Mouse (Mus musculus) stomach, embryonic 16.5 days (tissue): ENCODE data around the gene Ap2m1. TPM values are rescaled to one million over a fixed set of nuclear protein-coding genes. Genes with fewer than 3 reads are reported as not detected.

Experiments
- ATAC-seq: fragments of 200-750 bp; cut with Nextera tagmentation; 2 replicates; pipeline ENCODE4 v1.8.0; 2017; ENCODE audit warnings: moderate number of reproducible peaks, moderate TSS enrichment; ENCODE audit not compliant: insufficient read depth, low FRiP score
- H3K27ac ChIP-seq: fragments of 300-500 bp; sonication (generic); 2 replicates; pipeline ENCODE4 v1.5.1; 2014; ENCODE audit warnings: low read length
- H3K27me3 ChIP-seq: fragments of 300-500 bp; sonication (generic); 2 replicates; pipeline ENCODE4 v1.6.1; 2014; ENCODE audit warnings: low read length, control low read depth, mixed read lengths; ENCODE audit not compliant: control insufficient read depth, insufficient read depth
- H3K36me3 ChIP-seq: fragments of 300-500 bp; sonication (generic); 2 replicates; pipeline ENCODE4 v1.6.1; 2014; ENCODE audit warnings: low read length; ENCODE audit not compliant: control insufficient read depth, insufficient read depth
- H3K4me1 ChIP-seq: fragments of 300-500 bp; sonication (generic); 2 replicates; pipeline ENCODE4 v1.6.1; 2014; ENCODE audit warnings: low read length, control low read depth, mixed read lengths; ENCODE audit not compliant: control insufficient read depth, insufficient read depth
- H3K4me2 ChIP-seq: fragments of 300-500 bp; sonication (generic); 2 replicates; pipeline ENCODE4 v1.6.1; 2014; ENCODE audit warnings: low read depth, low read length, mixed read lengths
- H3K4me3 ChIP-seq: fragments of 300-500 bp; sonication (generic); replicated peaks from 2 replicates; pipeline ENCODE4 v1.5.1; 2014; ENCODE audit warnings: mild to moderate bottlenecking, low read length
- H3K9ac ChIP-seq: fragments of 300-500 bp; sonication (generic); 2 replicates; pipeline ENCODE4 v1.6.1; 2014; ENCODE audit warnings: low read length
- H3K9me3 ChIP-seq: fragments of 300-500 bp; sonication (generic); replicated peaks from 2 replicates; pipeline ENCODE4 v1.6.1; 2016; ENCODE audit warnings: low read length, control low read depth; ENCODE audit not compliant: control insufficient read depth
- WGBS: fragments of 180-500 bp; shearing (Covaris S2); extraction: QIAGEN DNeasy Blood & Tissue Kit; methylation state at CpG from one replicate; pipeline ENCODE4 v1.1.7; 2014; 5-methylcytosine and 5-hydroxymethylcytosine counted together
- polyA plus RNA-seq: library from polyadenylated mRNA; unstranded; fragments of >200 nt; fragmentation: Nextera tagmentation; extraction: Ambion mirVana; gene quantifications from 2 replicates; pipeline ENCODE4 v1.2.1, GENCODE M21; 2015

Ap2m1 gene
- polyA plus RNA-seq, 1 experiment from 2014 or later: 588 TPM

DNA sequence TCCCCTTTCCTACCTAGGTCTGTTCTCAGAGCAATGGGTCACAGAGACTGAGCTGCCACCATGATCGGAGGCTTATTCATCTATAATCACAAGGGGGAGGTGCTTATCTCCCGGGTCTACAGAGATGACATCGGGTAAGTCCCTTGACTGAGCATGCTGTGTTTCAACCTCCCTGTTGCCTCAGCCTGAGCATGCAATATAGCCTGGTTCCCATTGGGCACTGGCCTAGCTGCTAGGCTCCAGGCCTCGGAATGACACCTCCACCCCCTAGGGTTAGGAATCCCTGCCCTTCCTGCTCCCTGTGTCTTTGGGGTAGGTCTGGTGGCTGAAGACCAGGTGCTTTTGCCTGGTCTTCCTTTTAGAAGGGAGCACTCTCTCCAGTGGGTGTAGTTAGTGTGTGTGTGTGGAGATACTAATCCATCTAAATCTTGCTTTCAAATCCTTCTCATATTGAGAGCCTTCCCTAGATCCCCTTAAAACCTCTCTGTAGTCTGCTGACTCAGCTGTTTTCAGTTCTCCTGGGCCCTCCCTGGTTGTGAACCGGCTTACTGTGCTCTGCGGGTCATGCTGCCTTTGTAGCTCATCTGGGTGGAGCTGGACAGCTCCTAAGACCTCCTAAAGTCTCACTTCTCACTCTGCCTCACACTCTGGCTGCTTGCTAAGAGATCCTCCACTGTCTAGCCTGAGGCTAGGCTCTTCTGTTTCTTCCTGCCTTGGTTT is 2.5 kb downstream of the Ap2m1 start:
- no peak overlapping the region; the same call in 1 of the 2 replicates for H3K27ac ChIP-seq
- H3K9ac ChIP-seq: peak overlapping the region; percentile 41
- H3K4me3 ChIP-seq: peak overlapping the region; percentile 74
- ATAC-seq: no peak
- peak overlapping the region; percentile 93 for H3K4me2 ChIP-seq
- no peaks in the 10 kb centered on the region for H3K9me3 ChIP-seq
- 34% methylated on average over 6 of the region's 6 CpGs for WGBS
- peaks cover 17% of the 10 kb centered on the region for H3K36me3 ChIP-seq
- peaks cover 23% of the 10 kb centered on the region for H3K4me1 ChIP-seq
- no peaks in the 10 kb centered on the region for H3K27me3 ChIP-seq

DNA sequence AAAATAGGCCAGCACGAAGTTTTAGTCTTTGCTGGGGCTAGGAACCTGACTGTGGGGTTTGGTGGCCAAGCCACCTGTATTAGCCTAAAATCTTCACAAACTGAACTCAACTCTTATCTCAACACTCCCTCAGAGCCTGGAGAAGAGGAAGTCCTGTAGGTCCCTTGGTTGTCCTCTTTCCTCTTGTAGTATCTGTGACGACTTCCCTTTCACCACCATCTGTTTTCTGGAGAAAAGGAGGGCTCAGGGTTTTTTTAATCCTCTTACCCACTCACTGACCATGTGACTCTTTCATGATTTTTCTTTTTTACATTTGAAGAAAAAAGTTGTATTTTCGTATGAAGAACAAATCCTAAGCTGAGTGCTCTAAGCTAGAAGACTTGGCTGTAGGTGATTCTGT is 4.4 kb downstream of the Ap2m1 start:
- peaks cover 23% of the 10 kb centered on the region for H3K4me1 ChIP-seq
- no peaks in the 10 kb centered on the region for H3K9me3 ChIP-seq
- H3K9ac ChIP-seq: no peak overlapping the region
- H3K4me3 ChIP-seq: no peak overlapping the region
- H3K4me2 ChIP-seq: no peak overlapping the region
- 67% methylated on average over 3 of the region's 3 CpGs for WGBS
- no peaks in the 10 kb centered on the region for H3K27me3 ChIP-seq
- no peak for ATAC-seq
- H3K36me3 ChIP-seq: peaks cover 28% of the 10 kb centered on the region
- H3K27ac ChIP-seq: no peak overlapping the region

DNA sequence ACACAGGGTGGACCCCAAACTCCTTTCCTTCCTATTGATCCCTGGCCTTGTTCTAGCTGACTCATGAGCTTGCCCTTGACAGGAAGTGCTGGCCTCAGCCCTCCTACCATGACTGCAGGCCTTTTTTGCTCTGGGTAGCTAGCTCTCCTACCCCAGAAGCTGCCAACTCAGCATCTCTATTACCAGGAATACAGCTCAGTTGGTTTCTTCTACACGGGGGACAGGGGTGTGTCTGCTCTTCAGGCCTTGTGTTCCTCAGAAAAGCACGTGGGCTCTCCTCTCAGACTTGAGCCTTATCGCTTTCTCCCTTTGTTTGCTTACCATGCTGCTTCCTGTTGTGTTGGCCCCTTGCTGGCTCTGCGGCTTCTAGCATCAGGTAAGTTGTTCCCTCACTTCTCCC is 5.2 kb downstream of the Ap2m1 start:
- 69% methylated on average over 4 of the region's 4 CpGs for WGBS
- peaks cover 23% of the 10 kb centered on the region for H3K4me1 ChIP-seq
- peak; percentile 29; the same call in 1 of the 2 replicates for ATAC-seq
- H3K9ac ChIP-seq: no peak overlapping the region
- H3K9me3 ChIP-seq: no peaks in the 10 kb centered on the region
- no peak overlapping the region for H3K27ac ChIP-seq
- H3K36me3 ChIP-seq: peaks cover 28% of the 10 kb centered on the region
- no peaks in the 10 kb centered on the region for H3K27me3 ChIP-seq
- H3K4me2 ChIP-seq: no peak overlapping the region
- H3K4me3 ChIP-seq: no peak overlapping the region

DNA sequence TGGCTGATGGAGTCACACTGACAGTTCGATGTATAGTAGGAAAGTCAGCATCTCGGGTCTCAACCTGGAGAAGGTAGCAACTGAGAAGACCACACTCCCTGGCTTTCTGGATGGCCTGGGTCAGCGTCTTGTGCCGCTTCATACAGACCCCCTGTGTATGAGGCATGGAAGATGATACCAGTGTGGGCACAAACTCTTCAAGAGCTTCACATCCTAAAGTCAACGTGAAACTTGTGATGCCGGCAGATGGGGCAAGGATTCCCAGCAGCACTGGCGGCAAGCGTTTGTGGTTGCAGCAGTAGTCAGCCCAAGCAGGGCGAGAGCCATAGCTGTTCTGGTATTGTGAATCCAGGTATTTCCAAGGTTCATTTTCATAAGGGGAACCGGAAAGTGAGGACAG is 10.4 kb downstream of the Ap2m1 start:
- 89% methylated on average over 10 of the region's 10 CpGs for WGBS
- H3K4me2 ChIP-seq: no peak overlapping the region
- H3K4me3 ChIP-seq: no peak overlapping the region
- peaks cover 14% of the 10 kb centered on the region for H3K4me1 ChIP-seq
- no peak overlapping the region for H3K27ac ChIP-seq
- H3K9me3 ChIP-seq: no peaks in the 10 kb centered on the region
- ATAC-seq: no peak
- peaks cover 15% of the 10 kb centered on the region for H3K36me3 ChIP-seq
- no peaks in the 10 kb centered on the region for H3K27me3 ChIP-seq
- no peak overlapping the region for H3K9ac ChIP-seq

DNA sequence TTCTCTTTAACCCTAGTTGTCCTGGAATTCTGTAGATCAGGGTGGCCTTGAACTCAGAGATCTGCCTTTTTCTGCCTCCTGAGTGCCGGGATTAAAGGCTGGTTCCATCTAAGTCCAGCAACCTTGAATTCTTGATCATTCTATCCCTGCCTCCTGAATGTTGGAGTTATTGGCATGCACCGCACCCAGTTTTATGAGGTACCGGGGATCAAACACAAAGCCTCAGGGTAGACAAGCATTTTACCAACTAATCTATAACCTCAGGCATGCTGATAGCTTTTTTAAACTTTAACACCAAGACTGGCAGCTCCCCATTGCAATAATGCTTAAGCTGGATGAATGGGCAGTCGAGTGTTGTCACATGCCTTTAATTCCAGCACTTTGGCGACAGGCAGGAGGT is 12.1 kb downstream of the Ap2m1 start:
- ATAC-seq: no peak
- H3K4me3 ChIP-seq: peak overlapping the region; percentile 89
- peaks cover 14% of the 10 kb centered on the region for H3K4me1 ChIP-seq
- H3K27me3 ChIP-seq: no peaks in the 10 kb centered on the region
- H3K9me3 ChIP-seq: no peaks in the 10 kb centered on the region
- H3K4me2 ChIP-seq: peak overlapping the region; percentile 76
- peak overlapping the region; percentile 82 for H3K9ac ChIP-seq
- 44% methylated on average over 5 of the region's 5 CpGs for WGBS
- H3K27ac ChIP-seq: peak overlapping the region; percentile 85
- peaks cover 26% of the 10 kb centered on the region for H3K36me3 ChIP-seq

DNA sequence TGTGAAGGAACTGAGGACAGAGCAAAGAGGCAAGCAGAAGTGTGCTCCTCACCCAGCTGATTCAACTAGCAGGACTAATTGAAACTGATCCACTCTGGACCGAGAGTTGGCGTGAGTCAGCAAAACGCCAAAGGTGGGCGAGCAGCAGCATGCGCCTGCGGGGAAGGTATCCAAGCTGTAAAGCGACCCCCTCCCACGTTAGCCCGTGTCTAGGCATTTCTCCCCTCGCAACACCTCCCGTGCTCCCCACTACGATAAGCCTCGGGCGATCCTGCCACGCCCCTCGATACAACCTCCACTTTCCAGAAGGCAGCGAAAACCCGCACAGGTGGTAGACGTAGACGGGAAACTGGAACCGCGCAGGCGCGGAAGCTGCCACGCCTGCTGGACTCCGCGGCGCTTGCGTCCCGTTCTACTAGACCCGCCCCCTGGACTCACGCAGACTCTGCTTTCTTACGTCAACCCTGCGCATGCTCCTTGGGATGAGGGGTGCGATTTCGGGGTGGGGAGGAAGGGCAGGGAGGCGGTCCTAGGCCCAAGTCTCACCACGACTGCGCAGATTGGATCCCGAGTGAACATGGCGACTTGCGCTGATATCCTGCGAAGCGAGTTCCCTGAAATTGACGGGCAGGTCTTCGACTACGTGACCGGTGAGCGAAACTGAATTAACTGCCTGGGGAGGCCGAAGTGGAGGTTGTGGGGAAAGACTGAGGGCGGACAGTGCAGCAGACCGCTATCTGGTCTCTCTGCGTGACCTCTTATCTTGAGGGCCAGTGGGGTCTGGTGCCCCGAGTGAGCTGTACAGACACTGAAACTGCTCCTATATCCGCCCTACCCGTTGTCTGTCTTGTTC is 13.0 kb downstream of the Ap2m1 start, which contains the start of gene Abcf3:
Gene Abcf3 (plus strand): TSS at position 482 of the 853 bp plus-strand sequence.
- Histone ChIP-seq H3K9me3 (no peaks in the 10 kb centered on the region), H3K4me1 (peaks cover 14% of the 10 kb centered on the region), H3K9ac (peak within 1 kb of the TSS; percentile 86), H3K4me2 (peak within 1 kb of the TSS; percentile 79), H3K4me3 (peak within 1 kb of the TSS; percentile 89), H3K27me3 (no peaks in the 10 kb centered on the region), H3K36me3 (peaks cover 19% of the 10 kb centered on the region), H3K27ac (peak within 1 kb of the TSS; percentile 85)
- ATAC-seq: peak; percentile 99
- WGBS: under 1% methylated on average over 56 of the region's 56 CpGs

DNA sequence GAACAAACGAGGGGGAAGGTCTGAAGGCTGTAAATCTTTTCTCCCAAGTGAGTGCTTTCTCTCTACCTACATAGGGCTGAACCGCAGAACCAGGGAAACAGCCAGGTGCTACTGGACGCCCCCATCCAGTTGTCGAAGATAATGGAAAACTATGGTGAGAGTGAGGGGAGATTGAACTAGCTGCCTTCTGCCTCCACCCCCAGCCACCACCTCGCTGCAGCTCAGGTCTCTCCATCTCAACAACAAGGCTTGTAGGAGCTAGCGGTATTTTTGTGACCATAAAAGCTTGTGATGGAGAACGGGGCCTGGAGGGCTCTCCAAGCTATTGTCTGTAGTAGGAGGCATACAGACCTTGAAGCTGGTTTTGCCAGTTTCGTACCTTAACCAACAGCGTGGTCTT is 13.9 kb downstream of the Ap2m1 start:
- H3K4me3 ChIP-seq: peak overlapping the region; percentile 89
- H3K36me3 ChIP-seq: peaks cover 14% of the 10 kb centered on the region
- H3K4me1 ChIP-seq: peaks cover 14% of the 10 kb centered on the region
- no peak overlapping the region; the same call in 1 of the 2 replicates for H3K27ac ChIP-seq
- no peaks in the 10 kb centered on the region for H3K27me3 ChIP-seq
- no peak for ATAC-seq
- H3K4me2 ChIP-seq: peak overlapping the region; percentile 79
- H3K9ac ChIP-seq: peak overlapping the region; percentile 86
- no peaks in the 10 kb centered on the region for H3K9me3 ChIP-seq
- 43% methylated on average over 9 of the region's 9 CpGs for WGBS

DNA sequence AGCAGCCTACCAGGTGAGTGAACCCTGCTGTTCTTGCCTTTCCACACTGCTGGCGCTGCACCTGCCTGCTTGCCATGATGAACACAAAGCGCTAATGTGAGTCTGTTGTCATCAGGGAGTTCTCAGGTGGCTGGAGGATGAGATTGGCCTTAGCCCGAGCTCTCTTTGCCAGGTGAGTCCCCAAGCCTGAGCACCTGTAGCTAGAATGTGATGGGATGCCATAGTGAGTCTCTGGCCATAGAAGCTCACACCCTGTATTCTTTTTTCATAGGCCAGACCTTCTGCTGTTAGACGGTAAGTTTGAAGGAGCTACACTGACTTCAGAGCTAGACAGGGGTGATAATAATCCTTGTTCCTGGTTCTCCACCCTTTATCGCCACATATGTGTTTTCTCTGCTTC is 16.4 kb downstream of the Ap2m1 start:
- no peak overlapping the region for H3K4me2 ChIP-seq
- no peaks in the 10 kb centered on the region for H3K9me3 ChIP-seq
- H3K36me3 ChIP-seq: peaks cover 12% of the 10 kb centered on the region
- peaks cover 14% of the 10 kb centered on the region for H3K4me1 ChIP-seq
- no peaks in the 10 kb centered on the region for H3K27me3 ChIP-seq
- 93% methylated on average over 5 of the region's 5 CpGs for WGBS
- H3K27ac ChIP-seq: no peak overlapping the region
- no peak overlapping the region for H3K9ac ChIP-seq
- H3K4me3 ChIP-seq: no peak overlapping the region
- ATAC-seq: no peak

DNA sequence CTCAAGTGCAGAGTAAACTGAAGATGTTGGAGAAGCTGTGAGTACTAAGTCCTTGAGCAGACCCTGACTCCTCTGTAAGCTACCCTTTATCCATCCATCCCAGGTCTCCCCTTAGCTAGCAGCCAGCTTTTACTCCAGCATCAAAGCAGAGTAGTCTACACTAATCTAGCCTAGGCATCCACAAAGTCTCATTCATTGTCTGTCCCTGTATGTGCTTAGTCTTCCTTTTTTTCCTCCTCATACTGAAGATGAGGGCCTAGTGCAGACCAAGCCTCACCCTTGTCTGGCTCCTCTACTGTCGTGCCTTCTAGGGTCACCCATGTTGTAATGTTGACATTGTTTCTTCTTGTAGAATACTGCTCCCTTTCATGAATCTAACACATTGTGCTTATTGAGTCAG is 17.3 kb downstream of the Ap2m1 start:
- 82% methylated on average over 1 of the region's 1 CpGs for WGBS
- Histone ChIP-seq H3K27me3 (no peaks in the 10 kb centered on the region), H3K27ac (no peak overlapping the region), H3K9ac (no peak overlapping the region), H3K4me1 (peaks cover 11% of the 10 kb centered on the region), H3K36me3 (peaks cover 14% of the 10 kb centered on the region), H3K4me2 (no peak overlapping the region), H3K4me3 (no peak overlapping the region), H3K9me3 (no peaks in the 10 kb centered on the region)
- no peak for ATAC-seq
